Mouse (Mus musculus) small intestine, adult 2 months (tissue): ENCODE measurements around the gene F11.

ENCODE experiments used
- CTCF ChIP-seq: fragments of 200-500 bp; IDR thresholded peaks from 2 replicates; pipeline ENCODE4 v1.5.1; 2012; ENCODE audit warnings: low read depth, mild to moderate bottlenecking, control low read depth, inconsistent platforms, low read length, moderate library complexity, mixed read lengths; ENCODE audit not compliant: insufficient replicate concordance, insufficient read length; ENCODE audit errors: extremely low read depth
- POLR2A ChIP-seq: fragments of 200-500 bp; IDR thresholded peaks from 2 replicates; pipeline ENCODE4 v1.6.1; 2012; ENCODE audit warnings: low read depth, mild to moderate bottlenecking, control low read depth, inconsistent platforms, low read length, moderate library complexity

- TF ChIP-seq CTCF (no peak), POLR2A (no peak)
Observed at GRCm38 (mm10) chr8:45261920-45262319, at the start of gene F11.
